Mouse (Mus musculus) heart, embryonic 16.5 days (tissue): ENCODE results near the gene Ntf5. TPM values are rescaled to one million over a fixed set of nuclear protein-coding genes. Genes with fewer than 3 reads are reported as not detected.

ENCODE experiments used
- ATAC-seq: fragments of 200-750 bp; cut with Nextera tagmentation; replicated peaks from 2 replicates; pipeline ENCODE4 v1.8.0; 2017; ENCODE audit warnings: moderate number of reproducible peaks; ENCODE audit not compliant: insufficient read depth, low FRiP score; ENCODE audit errors: extremely low read depth
- H3K27ac ChIP-seq: fragments of 300-500 bp; sonication (generic); 2 replicates; pipeline ENCODE4 v1.5.1; 2014; ENCODE audit warnings: mild to moderate bottlenecking, low read length, control low read depth, moderate library complexity
- H3K27me3 ChIP-seq: fragments of 300-500 bp; sonication (generic); 2 replicates; pipeline ENCODE4 v1.6.1; 2014; ENCODE audit warnings: low read length, mixed read lengths; ENCODE audit not compliant: control insufficient read depth, insufficient read depth
- H3K36me3 ChIP-seq: fragments of 300-500 bp; sonication (generic); 2 replicates; pipeline ENCODE4 v1.6.1; 2014; ENCODE audit not compliant: control insufficient read depth, insufficient read depth
- H3K4me1 ChIP-seq: fragments of 300-500 bp; sonication (generic); 2 replicates; pipeline ENCODE4 v1.6.1; 2014; ENCODE audit warnings: low read length, mixed read lengths; ENCODE audit not compliant: control insufficient read depth, insufficient read depth
- H3K4me2 ChIP-seq: fragments of 300-500 bp; sonication (generic); 2 replicates; pipeline ENCODE4 v1.6.1; 2014; ENCODE audit warnings: low read depth, mild to moderate bottlenecking, control low read depth, low read length
- H3K4me3 ChIP-seq: fragments of 300-500 bp; sonication (generic); 2 replicates; pipeline ENCODE4 v1.5.1; 2014; ENCODE audit warnings: mild to moderate bottlenecking, control low read depth, low read length
- H3K9ac ChIP-seq: fragments of 300-500 bp; sonication (generic); 2 replicates; pipeline ENCODE4 v1.6.1; 2014; ENCODE audit warnings: low read length, control low read depth
- H3K9me3 ChIP-seq: fragments of 300-500 bp; sonication (generic); replicated peaks from 2 replicates; pipeline ENCODE4 v1.6.1; 2016; ENCODE audit warnings: low read length; ENCODE audit not compliant: control insufficient read depth
- WGBS: fragments of 180-500 bp; shearing (Covaris S2); extraction: QIAGEN DNeasy Blood & Tissue Kit; methylation state at CpG from one replicate; pipeline ENCODE4 v1.1.7; 2014; 5-methylcytosine and 5-hydroxymethylcytosine counted together
- polyA plus RNA-seq: library from polyadenylated mRNA; unstranded; fragments of >200 nt; fragmentation: Nextera tagmentation; extraction: Ambion mirVana; gene quantifications from 2 replicates; pipeline ENCODE4 v1.2.1, GENCODE M21; 2015

The Ntf5 gene
- polyA plus RNA-seq, 1 experiment from 2014 or later: 1.1 TPM

- H3K4me3 ChIP-seq: no peak within 1 kb of the TSS
- no peak for ATAC-seq
- peaks cover 37% of the 10 kb centered on the region for H3K36me3 ChIP-seq
- no peak within 1 kb of the TSS for H3K4me2 ChIP-seq
- 0 out of 2 replicates have a peak, but pooled peaks cover 1% of the 10 kb centered on the region for H3K4me1 ChIP-seq
- H3K9ac ChIP-seq: no peak within 1 kb of the TSS
- 59% methylated on average over 6 of the region's 6 CpGs for WGBS
- H3K27ac ChIP-seq: no peak within 1 kb of the TSS
- H3K9me3 ChIP-seq: no peaks in the 10 kb centered on the region
- peaks cover 47% of the 10 kb centered on the region for H3K27me3 ChIP-seq
Observed at GRCm38 (mm10) chr7:45420615-45420919, 7.1 kb downstream of the Ntf5 start, which contains the start of gene Lhb. TSS of gene Lhb (plus strand) at chr7:45420820.

- Histone ChIP-seq H3K4me2 (no peak overlapping the region), H3K9me3 (no peaks in the 10 kb centered on the region), H3K9ac (no peak overlapping the region), H3K27me3 (peaks cover 41% of the 10 kb centered on the region), H3K27ac (no peak overlapping the region), H3K36me3 (peaks cover 37% of the 10 kb centered on the region), H3K4me3 (no peak overlapping the region), H3K4me1 (no peaks in the 10 kb centered on the region)
- no peak for ATAC-seq
- WGBS: 88% methylated on average over 14 of the region's 14 CpGs
Observed at GRCm38 (mm10) chr7:45421194-45421593, 7.7 kb downstream of the Ntf5 start.

- ATAC-seq: no peak
Observed at GRCm38 (mm10) chr7:45426556-45426955, 13.1 kb downstream of the Ntf5 start.

GRCm38 (mm10) chr7:45433835-45434202, 20.3 kb downstream of the Ntf5 start:
- H3K9ac ChIP-seq: peak overlapping the region; percentile 86
- no peaks in the 10 kb centered on the region for H3K27me3 ChIP-seq
- peak overlapping the region; percentile 90 for H3K4me3 ChIP-seq
- H3K4me1 ChIP-seq: peaks cover 35% of the 10 kb centered on the region
- under 1% methylated on average over 7 of the region's 7 CpGs for WGBS
- H3K4me2 ChIP-seq: peak overlapping the region; percentile 98
- H3K27ac ChIP-seq: peak overlapping the region; percentile 93
- peaks cover 9% of the 10 kb centered on the region for H3K36me3 ChIP-seq
- ATAC-seq: no peak
- no peaks in the 10 kb centered on the region for H3K9me3 ChIP-seq

More at GRCm38 (mm10) chr7:45426556-45426955, 13.1 kb downstream of the Ntf5 start:
- H3K4me1 ChIP-seq: no peaks in the 10 kb centered on the region
- no peaks in the 10 kb centered on the region for H3K9me3 ChIP-seq
- H3K36me3 ChIP-seq: peaks cover 49% of the 10 kb centered on the region
- 84% methylated on average over 8 of the region's 8 CpGs for WGBS
- H3K4me3 ChIP-seq: no peak overlapping the region
- no peak overlapping the region for H3K4me2 ChIP-seq
- no peaks in the 10 kb centered on the region; the same call in 1 of the 2 replicates for H3K27me3 ChIP-seq
- H3K27ac ChIP-seq: no peak overlapping the region
- H3K9ac ChIP-seq: no peak overlapping the region

GRCm38 (mm10) chr7:45434203-45435015, 20.9 kb downstream of the Ntf5 start, which contains the start of gene Gys1:
TSS of gene Gys1 (plus strand) at chr7:45434844.
- Histone ChIP-seq H3K27ac (peak within 1 kb of the TSS; percentile 93), H3K4me2 (peak within 1 kb of the TSS; percentile 98), H3K36me3 (peaks cover 3% of the 10 kb centered on the region), H3K4me3 (peak within 1 kb of the TSS; percentile 90), H3K27me3 (no peaks in the 10 kb centered on the region), H3K9me3 (no peaks in the 10 kb centered on the region), H3K4me1 (peaks cover 35% of the 10 kb centered on the region), H3K9ac (peak within 1 kb of the TSS; percentile 94)
- ATAC-seq: peak; percentile 95
- under 1% methylated on average over 45 of the region's 45 CpGs for WGBS

- no peaks in the 10 kb centered on the region for H3K9me3 ChIP-seq
- peak overlapping the region; percentile 71 for H3K4me2 ChIP-seq
- WGBS: 2% methylated on average over 16 of the region's 16 CpGs
- no peaks in the 10 kb centered on the region for H3K27me3 ChIP-seq
- peak overlapping the region; percentile 91 for H3K27ac ChIP-seq
- H3K4me3 ChIP-seq: peak overlapping the region; percentile 73
- H3K36me3 ChIP-seq: peaks cover 4% of the 10 kb centered on the region
- peak; percentile 2; the same call in 1 of the 2 replicates for ATAC-seq
- peaks cover 35% of the 10 kb centered on the region for H3K4me1 ChIP-seq
- H3K9ac ChIP-seq: peak overlapping the region; percentile 94
Observed at GRCm38 (mm10) chr7:45435038-45435437, 21.5 kb downstream of the Ntf5 start.

- WGBS: 79% methylated on average over 5 of the region's 5 CpGs
- H3K4me1 ChIP-seq: peaks cover 35% of the 10 kb centered on the region
- H3K27ac ChIP-seq: no peak overlapping the region
- no peak overlapping the region; the same call in 1 of the 2 replicates for H3K4me3 ChIP-seq
- ATAC-seq: no peak
- H3K36me3 ChIP-seq: peaks cover 10% of the 10 kb centered on the region
- peak overlapping the region; percentile 23; the same call in 1 of the 2 replicates for H3K9ac ChIP-seq
- no peaks in the 10 kb centered on the region for H3K27me3 ChIP-seq
- peak overlapping the region; percentile 71 for H3K4me2 ChIP-seq
- H3K9me3 ChIP-seq: no peaks in the 10 kb centered on the region
Observed at GRCm38 (mm10) chr7:45436444-45436843, 22.9 kb downstream of the Ntf5 start.

- Histone ChIP-seq H3K9ac (peak overlapping the region; percentile 47), H3K27me3 (no peaks in the 10 kb centered on the region), H3K9me3 (no peaks in the 10 kb centered on the region), H3K36me3 (peaks cover 13% of the 10 kb centered on the region), H3K4me1 (peaks cover 35% of the 10 kb centered on the region), H3K4me3 (no peak overlapping the region), H3K27ac (no peak overlapping the region), H3K4me2 (peak overlapping the region; percentile 25)
- WGBS: 43% methylated on average over 6 of the region's 6 CpGs
- ATAC-seq: no peak
Observed at GRCm38 (mm10) chr7:45437046-45437445, 23.6 kb downstream of the Ntf5 start.

GRCm38 (mm10) chr7:45437521-45438276, 24.2 kb downstream of the Ntf5 start, which contains the start of gene Ruvbl2:
TSS of gene Ruvbl2 (minus strand) at chr7:45438096.
- Histone ChIP-seq H3K4me3 (no peak within 1 kb of the TSS), H3K36me3 (peaks cover 17% of the 10 kb centered on the region), H3K9me3 (no peaks in the 10 kb centered on the region), H3K27me3 (no peaks in the 10 kb centered on the region), H3K4me2 (peak within 1 kb of the TSS; percentile 25), H3K4me1 (peaks cover 34% of the 10 kb centered on the region), H3K27ac (no peak within 1 kb of the TSS), H3K9ac (peak within 1 kb of the TSS; percentile 47)
- ATAC-seq: no peak
- WGBS: 37% methylated on average over 19 of the region's 19 CpGs
